Mouse (Mus musculus): ENCODE measurements at regions not wholly inside any gene's neighbourhood (a gene's known extent, or its start where the extent isn't known, plus 50 kb on each side); places are given as distances from the start of the nearest gene placed in this dataset.

DNA sequence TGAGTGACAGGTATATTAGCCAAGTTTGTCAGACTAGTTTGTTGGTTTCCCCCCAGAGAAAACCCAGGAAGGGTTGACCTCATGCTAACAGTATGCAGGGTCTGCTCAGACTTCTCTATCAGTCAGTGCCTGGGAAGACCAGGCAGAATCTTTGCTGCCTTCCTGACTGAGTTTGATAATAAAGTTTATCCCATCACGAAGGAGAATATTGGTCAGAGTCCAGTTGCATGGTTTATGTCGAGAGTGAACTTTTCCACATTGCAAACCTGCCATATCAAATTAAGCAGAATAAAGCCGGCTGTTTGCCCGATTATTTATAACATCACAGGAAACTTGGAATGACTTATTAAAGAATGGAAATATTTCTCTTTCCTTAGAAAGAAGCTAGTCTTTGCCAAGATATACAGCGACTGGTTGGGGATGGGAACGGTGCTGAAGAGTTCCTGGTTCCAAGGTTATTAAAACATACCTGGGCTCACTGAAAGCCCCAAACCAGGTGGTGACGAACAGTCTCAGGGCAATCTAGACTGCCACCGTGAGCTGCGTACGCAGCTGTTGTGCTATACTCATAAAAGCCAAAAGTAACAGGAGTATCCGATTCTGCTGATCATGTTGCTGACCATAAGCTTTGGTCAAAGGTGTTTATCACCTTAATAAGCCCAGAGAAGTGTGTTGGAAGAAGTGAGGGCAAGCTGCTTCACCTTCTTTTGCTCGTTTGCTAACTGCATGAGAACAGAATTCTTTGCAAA, 1536.7 kb upstream of the Flrt2 start:
- DNase-seq, result no peak

DNA sequence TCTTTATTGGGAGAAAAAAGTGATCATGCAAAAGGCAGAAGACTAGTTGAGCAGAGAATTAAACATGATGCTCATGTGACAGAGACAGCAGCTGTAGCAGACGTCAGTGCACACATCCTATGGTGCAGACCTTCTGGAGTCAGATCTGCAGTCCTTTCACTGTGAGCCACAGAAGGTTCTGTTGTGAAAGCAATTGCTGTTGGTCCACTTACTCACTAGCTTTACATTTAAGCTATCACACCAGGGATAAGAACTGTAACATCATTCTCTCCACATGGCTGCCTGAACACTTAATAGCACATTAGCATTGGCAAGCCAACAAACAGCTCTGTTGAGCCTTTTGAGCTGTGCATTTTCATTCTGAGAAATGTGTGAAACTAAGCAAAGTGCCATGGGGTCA, 1509.7 kb upstream of the Flrt2 start:
- DNase-seq, result no peak

DNA sequence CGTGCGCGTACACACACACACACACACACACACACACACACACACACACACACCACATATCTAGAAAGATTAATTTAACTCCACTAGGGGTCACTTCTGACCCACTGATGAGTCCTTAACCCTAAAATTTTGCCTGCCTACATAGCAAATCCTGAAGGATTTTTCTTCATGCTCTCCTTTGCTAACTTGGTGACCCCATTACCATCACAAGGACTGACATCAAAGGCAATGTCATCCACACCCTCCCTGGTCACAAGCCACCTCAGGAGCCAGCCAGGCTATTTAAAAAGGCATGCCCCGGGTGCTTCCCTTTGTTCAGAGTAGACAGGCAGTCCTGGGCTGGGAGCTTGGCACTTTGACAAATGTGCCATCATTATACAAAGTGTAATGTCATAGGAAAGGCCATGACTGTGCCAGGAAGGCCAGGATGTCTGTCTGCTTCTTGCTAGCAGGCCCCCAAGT, 1501.4 kb upstream of the Flrt2 start:
- DNase-seq, result peak in 1 of 2 experiments; percentile 1

DNA sequence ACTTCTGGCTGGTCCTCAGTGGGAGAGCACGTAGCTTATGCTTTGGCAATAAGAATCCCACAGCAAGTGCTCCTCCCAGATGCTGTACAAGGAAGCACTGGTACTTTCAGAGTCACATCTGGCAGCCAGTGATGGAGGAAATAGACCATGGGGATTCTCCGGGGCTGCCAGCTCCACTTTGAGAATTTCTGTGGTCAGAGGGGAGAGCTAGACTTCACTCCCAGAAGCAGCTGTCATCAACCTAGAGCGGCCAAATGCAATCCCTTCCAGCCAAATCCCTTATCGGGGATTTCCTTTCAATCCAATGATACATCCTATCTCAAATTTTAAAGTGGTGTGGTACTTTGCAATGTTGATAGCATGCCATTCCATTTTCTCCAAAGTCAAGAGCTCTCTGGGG, 1474.1 kb upstream of the Flrt2 start:
- DNase-seq, result no peak

DNA sequence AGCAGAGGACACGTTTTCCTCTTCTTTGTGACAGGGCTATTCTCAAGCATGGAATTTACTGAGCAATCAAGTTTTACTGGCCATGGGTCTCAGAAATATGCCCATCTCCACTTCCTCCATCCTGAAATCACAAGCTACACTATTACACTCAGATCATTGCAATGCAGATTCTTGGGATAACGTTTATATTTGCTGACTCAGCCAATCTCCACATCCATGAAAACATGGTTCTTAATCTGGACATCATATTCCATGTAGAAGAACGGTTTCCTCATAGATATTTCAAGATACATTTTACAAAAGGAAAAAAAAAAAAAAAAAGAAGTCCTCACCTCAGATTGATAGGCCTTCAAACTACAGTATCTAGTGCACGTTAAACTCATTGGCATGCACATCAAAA, 1462.1 kb upstream of the Flrt2 start:
- DNase-seq, result no peak

DNA sequence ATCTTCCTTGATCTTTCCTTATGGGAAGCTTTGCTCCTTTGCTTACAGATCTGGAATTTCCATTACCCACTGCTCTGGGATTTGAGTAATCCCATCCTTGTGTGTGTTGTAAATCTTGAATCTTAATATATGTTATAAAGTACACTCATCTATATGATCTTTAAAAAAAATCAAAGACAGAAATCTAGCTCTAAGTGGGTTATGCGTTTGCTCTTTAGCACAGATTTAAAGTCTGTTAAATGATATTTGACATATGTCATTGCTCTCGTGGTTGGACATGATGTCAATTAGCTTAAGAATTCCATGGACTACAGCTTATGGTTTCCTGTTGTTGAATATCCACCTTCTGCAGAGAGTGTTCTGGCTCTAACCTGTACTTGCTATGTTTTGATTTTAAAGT, 1446.7 kb upstream of the Flrt2 start:
- no peak for DNase-seq

DNA sequence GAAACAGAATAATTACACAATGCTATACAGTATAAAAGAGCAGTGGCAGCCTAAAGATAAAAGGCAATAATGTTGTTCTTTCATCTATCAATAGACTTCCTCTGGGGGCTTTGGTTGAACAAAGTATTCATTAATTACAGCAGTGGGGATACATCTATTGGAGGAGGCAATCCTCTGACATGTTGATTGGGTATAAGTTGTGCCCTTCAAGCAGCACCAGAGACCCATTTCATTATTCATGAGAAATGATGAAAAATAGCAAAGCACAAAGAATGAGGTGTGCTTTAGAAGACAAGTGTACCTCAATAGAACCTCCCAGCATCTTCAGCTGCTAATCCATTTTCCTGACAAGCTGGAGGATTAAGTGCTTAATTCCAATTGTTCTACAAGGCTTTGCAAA, 1444.7 kb upstream of the Flrt2 start:
- no peak for DNase-seq

DNA sequence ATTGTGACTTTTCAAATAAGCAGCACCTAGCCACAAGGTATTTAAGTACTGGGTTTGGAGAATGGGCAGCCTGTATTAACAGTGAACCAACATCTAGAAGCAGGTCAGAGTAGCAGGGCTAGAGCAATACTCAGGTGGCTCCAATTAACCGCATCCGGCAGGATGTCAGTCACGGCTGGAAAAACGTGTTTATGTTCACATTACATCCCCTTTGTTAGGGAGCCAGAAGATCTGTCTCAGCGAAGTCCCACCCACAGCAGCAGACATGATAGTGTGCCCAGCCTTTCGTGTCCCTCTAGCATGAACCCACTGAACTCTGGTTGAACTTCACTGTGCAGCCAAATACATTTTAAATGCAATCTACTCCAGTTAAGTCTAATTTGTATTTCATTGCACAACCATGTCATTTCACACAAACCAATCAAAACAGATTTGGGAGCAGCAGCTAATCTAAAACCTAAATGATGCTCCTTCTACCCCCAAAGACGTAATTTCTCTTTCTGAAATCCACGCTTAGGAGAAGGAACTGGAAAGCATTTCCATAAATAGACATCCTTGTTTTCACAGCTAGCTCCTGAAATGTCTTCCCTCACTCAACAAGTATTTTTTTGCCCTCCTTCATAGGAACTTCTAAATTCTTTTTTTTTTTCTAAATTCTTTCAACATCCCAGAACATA, 1438.9 kb upstream of the Flrt2 start:
- DNase-seq, result no peak

DNA sequence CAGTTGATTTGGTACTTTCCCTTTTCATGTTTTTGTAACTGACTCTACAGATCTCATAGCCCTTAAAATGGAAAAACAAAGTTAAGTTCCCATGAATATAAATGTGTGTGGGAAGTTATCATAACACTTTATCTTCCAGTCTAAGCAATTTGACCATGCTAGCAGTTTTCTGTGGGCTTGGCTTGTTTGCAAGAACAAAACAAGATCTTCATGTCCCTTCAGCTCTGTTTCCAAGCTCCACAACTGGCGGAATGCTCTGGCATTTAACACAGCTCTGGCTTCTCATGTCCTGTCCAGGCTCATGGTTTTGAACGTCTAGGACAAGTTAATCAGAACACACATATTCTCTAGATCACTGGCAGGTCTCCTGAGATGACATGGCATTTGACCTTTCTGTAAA, 1411.1 kb upstream of the Flrt2 start:
- no peak for DNase-seq

DNA sequence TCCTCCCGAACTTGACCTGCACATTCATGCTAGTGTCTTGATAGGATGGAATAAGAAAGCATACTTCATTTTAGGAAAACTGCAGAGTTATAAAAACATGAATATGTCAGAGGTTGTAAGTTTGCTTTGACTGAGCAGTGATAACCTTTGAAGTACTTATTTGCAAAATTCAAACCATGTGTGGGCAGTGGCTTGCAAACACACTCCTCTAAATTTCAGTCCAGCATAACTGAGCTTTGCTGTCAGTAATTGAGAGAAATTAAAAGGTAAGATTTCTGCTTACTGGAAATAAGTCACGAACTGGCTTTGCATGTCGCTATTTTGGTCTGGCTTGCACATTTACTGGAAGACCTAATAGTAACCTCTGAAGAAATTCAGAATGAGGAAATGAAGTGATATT, 1409.1 kb upstream of the Flrt2 start:
- no peak for DNase-seq

DNA sequence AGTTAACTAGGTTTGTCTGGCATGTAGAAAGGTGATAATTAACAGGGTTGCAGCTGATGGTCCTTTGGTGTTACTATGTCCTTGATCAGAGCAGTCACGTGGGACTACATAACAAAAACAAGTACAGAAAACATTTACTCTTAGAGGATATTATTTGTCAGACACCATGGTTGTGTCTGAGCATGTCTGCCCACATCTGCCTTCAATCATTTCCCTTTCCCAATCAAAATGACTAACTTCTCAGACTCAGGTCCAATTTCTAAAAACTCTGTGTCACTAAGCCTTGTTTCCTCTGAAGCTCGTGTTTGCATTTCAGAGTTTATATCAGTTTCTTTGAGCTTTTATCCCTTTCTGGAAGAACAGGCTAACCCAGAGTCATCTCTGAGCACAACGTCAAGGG, 1408.5 kb upstream of the Flrt2 start:
- DNase-seq, result no peak

DNA sequence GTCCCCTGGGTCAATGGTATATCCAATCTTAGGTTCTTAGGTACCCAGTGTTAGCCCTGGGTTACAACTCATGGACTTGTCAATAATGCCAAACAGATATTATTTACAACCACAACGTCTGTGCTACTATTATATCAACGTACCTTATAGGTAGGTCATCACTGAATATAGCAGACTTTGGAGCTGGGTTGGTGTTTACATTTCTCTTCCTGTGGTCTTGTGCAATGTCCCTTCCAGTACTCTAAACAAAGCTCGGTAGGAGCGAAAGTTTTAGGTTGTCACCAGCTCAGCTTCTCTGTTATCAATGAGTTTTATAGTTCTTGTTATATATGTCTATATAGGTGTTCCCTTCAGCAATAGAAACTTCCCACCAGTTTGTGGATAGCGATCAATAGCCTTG, 1394.2 kb upstream of the Flrt2 start:
- no peak for DNase-seq

DNA sequence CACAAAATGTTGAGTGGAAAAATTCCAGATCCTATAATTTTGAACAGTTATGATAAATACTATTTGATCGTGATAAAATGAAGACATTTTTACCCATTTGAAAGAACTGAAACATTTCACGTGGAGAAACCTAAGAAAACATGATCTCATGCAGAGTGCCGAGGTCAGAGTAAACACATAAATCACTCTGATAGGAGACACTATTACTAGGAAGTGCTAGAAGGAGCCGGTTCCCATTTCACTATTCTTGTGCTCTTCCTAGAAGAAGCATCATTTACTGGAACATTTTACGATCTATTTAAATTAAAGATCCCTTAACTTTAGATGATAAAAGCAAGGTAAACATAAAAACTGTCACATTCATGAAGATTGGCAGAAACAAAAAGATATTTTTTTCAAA, 1359.7 kb upstream of the Flrt2 start:
- no peak for DNase-seq

DNA sequence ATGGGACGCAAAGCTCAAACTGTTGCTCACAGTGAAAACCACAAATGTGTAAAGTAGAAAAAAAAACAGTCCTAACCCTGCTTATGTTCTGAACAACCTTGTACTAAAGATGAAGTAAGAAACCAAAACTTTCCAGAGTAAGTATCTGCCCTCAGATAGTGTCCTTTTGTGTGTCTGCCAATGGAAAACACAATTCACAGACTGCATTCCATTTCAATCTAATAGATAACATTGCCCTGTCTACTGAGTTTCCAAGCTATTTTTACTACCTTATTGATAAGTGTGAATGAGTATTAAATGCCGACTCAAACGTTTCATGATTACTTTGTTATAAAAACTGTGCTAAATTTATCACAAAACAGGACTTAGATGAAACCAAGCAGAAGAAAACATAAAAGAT, 1357.4 kb upstream of the Flrt2 start:
- no peak for DNase-seq

DNA sequence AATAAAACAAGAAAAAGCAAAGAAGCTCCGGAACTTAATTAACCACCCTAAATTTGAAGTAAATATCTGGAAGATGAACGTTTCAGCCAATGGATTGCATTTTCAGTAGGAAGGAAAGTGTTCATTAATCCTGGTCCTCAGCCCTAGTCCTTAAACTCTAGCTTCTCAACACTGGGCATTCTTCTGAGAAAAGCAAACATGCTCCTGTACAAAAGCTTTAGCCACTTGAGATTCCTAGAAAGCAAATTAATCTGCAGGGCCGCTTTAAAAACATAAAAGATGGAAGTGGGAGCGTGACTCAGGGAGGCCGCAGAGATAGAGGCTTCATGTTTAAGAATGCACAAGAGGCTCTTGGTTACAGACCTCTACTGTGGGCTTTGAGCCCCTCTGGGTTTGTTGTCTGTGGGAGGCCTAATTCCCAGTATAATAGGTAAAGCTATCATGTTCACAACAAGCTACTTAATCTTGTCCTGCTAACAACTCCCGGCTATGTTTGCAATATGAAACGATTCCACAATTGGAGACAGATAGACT, 1342.3 kb upstream of the Flrt2 start:
- no peak for DNase-seq

DNA sequence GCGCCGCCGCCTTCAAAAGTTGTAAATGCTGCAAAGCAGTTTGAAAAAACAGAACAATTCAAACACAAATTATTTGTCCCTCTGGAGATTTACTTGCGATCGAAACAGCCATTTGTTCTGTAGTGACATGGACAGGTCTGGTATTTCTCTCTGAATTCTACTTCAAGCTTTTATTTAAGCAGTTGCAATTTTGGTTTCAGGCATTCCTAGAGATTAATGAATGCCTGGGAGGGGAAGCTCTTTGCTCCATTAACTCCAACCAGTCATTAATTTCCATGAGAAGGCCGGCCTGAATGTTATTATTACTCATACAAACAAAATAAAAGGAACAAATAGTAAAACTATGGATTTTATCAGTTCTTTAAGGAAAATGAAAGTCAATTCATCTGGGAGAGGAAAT, 1327.8 kb upstream of the Flrt2 start:
- no peak for DNase-seq

DNA sequence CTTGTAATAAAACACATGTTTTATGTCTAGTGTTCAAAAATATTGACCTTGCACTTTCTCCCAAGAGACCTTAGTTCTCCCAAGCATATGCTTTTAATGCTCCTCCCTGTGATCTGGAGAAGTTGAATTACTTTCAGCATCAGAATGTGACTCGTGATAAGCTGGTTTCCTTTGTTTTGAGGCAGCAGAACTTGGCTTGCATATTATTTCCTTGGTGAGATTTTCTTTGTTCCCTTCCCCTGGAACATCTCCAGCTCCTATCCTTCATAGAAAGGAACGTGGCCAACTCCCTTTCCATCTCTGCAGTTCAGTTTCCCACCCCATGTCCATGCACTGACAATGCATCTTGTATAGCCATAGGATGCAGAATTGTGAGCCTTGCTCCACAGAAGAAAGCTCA, 1292.0 kb upstream of the Flrt2 start:
- no peak for DNase-seq

DNA sequence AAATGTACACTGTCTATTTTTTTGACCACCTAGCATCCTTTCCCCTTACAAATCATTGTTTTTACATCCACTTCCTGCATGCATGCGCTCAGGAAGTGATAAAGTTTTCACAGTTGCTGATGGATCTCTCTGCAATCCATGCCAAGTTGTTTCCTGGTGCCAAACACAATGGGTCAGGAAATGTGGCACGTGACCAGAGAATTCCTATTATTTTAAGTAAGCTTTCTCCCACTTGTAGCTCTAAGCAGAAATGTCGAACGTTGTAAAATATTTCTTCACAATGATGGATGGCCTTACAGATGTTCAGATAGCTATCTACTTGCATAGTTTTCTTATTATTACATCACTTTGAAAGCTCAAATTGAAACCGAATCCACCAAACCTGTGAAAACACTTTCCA, 1271.1 kb upstream of the Flrt2 start:
- DNase-seq, result no peak

DNA sequence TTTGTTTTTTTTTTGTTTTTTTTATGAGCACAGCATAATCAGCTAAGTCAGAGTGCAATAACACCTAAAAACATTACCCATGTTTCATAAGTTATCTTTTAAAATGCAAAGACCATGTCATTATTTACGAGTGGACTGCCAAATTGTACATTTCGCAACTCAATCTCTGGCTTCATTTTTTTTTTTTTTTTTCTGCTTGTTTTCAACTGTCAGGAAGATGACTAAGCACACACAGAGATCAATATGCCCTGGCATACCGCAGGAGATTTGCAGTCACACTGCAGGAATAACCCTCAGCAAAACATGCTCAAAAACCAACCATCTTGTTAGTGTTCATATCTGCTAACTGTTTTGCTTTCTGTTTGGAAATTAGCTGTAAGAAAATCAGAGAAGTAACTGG, 1270.3 kb upstream of the Flrt2 start:
- no peak for DNase-seq

DNA sequence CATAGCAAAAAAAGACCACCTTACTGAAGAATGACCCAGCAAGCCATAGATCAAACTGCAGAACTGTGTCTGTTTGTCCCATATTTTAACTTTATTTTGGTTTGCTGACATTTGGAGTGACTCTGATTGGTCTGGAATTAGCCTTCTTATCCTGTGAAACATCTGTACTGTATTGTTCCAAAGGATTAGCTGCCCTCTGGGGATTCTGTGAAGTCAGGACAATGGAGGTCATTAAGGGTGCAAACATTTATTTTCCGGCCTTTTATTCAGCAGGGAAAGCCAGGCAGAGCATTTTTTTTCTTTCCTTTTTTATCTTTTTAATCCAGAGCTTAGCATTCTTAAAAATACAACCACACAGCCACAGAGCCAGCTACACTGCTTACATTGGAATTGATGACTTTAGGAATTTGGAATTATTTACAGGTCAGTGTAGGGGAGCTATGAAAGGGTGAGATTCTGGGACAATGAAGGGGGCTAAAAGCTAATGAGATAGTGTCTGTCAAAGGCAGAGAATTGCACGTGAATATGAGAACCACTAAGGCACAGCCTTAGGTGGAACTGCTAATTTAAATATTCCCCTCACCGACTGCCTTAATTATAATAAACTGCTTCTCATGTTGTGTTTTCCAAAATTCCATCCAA, 1267.6 kb upstream of the Flrt2 start:
- DNase-seq, result no peak

DNA sequence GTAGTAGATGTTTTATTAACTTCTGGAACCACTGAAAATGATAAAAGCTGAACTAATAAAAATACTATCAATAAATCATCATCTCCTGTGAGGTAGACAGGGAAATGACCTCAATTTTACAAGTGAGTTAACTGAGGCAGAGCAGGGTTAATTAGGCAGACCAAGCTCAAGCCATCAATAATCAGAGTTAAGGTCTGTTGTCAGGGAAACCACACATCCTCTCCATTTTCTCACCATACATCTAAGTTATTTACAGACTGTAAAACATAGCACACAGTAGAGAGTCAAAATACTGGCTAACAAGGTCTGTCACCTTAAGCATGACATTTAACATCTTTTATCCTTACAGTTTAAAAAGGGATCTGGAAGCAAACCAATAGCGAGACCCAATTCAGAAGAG, 1242.5 kb upstream of the Flrt2 start:
- DNase-seq, result no peak

DNA sequence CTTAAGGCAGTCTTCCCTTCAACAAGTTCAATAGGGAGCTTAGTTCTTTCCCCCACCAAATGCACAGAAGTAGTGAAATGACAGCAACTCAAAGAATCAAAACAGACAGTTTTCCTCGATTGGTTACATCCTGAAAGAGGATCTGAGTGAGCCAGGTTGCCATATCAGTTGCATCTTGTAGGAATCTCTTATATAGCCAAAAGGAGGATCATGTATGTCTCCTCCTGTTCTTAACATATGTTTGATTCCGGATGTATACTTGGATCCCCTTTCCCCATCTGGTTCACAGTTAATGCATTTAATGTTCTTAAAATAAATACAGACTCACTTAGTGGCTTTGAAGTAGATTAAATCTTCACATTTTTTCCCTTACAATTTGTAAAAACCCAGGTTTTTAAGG, 1224.0 kb upstream of the Flrt2 start:
- no peak for DNase-seq

DNA sequence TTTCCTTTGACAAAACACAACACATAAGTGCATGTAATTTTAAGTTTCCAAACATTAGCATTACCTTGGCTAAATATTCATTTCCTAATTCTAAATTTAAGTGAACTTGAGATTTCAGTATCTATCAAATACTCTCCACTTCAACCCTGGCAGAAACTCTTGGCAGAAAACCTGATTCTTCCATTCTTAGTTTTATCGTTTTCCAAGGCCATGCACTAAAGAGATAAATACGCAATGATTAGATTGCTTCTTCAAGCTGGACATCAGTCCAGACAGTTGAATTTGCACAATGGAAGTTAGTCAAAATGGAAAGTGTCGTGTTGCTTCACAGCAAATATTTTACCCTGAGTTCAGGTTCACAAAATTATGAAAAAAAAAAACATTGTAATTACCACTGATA, 1223.4 kb upstream of the Flrt2 start:
- no peak for DNase-seq

DNA sequence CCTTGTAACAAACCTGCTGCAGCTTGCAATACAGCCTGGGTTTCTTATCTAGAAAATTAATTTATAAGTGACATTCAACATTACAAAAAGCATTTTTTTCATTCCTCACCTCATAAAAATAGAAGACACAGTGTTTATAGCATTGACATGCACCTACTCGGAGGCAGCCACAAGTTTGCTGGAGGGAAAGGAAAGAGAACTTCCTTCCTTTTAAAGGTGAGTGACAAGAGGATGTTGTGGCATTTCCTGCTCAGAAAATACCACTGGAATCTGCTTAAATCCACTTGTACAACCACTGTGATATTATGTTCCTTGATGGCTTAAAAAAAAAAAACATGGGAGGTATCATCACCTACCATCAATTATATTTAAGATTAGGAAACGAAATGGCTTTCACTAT, 1222.2 kb upstream of the Flrt2 start:
- no peak for DNase-seq
